Mouse (Mus musculus) forebrain, embryonic 11.5 days (tissue): ENCODE data around the gene Jpt1. TPM values are rescaled to one million over a fixed set of nuclear protein-coding genes. Genes with fewer than 3 reads are reported as not detected.
A peak's percentile ranks its signal among the peaks of the same experiment; 100 is the strongest.

Source experiments
- ATAC-seq: fragments of 200-750 bp; cut with Nextera tagmentation; replicated peaks from 2 replicates; pipeline ENCODE4 v1.8.0; 2017; ENCODE audit warnings: moderate TSS enrichment; ENCODE audit not compliant: low FRiP score
- DNase-seq: peaks from one replicate; pipeline ENCODE4 v3.0.0-alpha.2; 2017; ENCODE audit warnings: low spot score
- H3K27ac ChIP-seq: fragments of 300-500 bp; sonication (generic); 2 replicates; pipeline ENCODE4 v1.5.1; 2014; ENCODE audit warnings: low read depth, low read length
- H3K27me3 ChIP-seq: fragments of 300-500 bp; sonication (generic); 2 replicates; pipeline ENCODE4 v1.6.1; 2014; ENCODE audit warnings: mild to moderate bottlenecking, low read length, mixed read lengths; ENCODE audit not compliant: control insufficient read depth, insufficient read depth
- H3K36me3 ChIP-seq: fragments of 300-500 bp; sonication (generic); 2 replicates; pipeline ENCODE4 v1.6.1; 2014; ENCODE audit warnings: mild to moderate bottlenecking, low read length, moderate library complexity, mixed read lengths; ENCODE audit not compliant: control insufficient read depth, insufficient read depth
- H3K4me1 ChIP-seq: fragments of 300-500 bp; sonication (generic); replicated peaks from 2 replicates; pipeline ENCODE4 v1.6.1; 2014; ENCODE audit warnings: low read length, mixed read lengths; ENCODE audit not compliant: control insufficient read depth, insufficient read depth
- H3K4me2 ChIP-seq: fragments of 300-500 bp; sonication (generic); 2 replicates; pipeline ENCODE4 v1.6.1; 2014; ENCODE audit warnings: low read depth, mild to moderate bottlenecking, low read length, moderate library complexity, mixed read lengths; ENCODE audit not compliant: severe bottlenecking
- H3K4me3 ChIP-seq: fragments of 300-500 bp; sonication (generic); 2 replicates; pipeline ENCODE4 v1.5.1; 2014; ENCODE audit warnings: low read depth, low read length
- H3K9ac ChIP-seq: fragments of 300-500 bp; sonication (generic); 2 replicates; pipeline ENCODE4 v1.6.1; 2014; ENCODE audit warnings: low read length
- H3K9me3 ChIP-seq: fragments of 300-500 bp; sonication (generic); 2 replicates; pipeline ENCODE4 v1.6.1; 2016; ENCODE audit warnings: low read length, mixed read lengths; ENCODE audit not compliant: control insufficient read depth
- WGBS: fragments of 180-500 bp; shearing (Covaris S2); extraction: QIAGEN DNeasy Blood & Tissue Kit; methylation state at CpG from one replicate; pipeline ENCODE4 v1.1.7; 2014; 5-methylcytosine and 5-hydroxymethylcytosine counted together
- polyA plus RNA-seq: library from polyadenylated mRNA; unstranded; fragments of >200 nt; fragmentation: Nextera tagmentation; extraction: Ambion mirVana; gene quantifications from 2 replicates; pipeline ENCODE4 v1.2.1, GENCODE M21; 2014

Gene Jpt1
- polyA plus RNA-seq, 1 experiment from 2014 or later = 961 TPM

- no peak overlapping the region for H3K4me3 ChIP-seq
- no peaks in the 10 kb centered on the region for H3K36me3 ChIP-seq
- DNase-seq (no peak), ATAC-seq (no peak)
- H3K9me3 ChIP-seq = no peaks in the 10 kb centered on the region
- no peak overlapping the region for H3K9ac ChIP-seq
- H3K4me1 ChIP-seq = 0 out of 2 replicates have a peak, but pooled peaks cover 2% of the 10 kb centered on the region
- WGBS = 85% methylated on average over 5 of the region's 5 CpGs
- no peak overlapping the region for H3K4me2 ChIP-seq
- H3K27ac ChIP-seq = no peak overlapping the region
- H3K27me3 ChIP-seq = no peaks in the 10 kb centered on the region
Measured at GRCm38 (mm10) chr11:115516942-115517341, 2.8 kb upstream of the Jpt1 start.

- H3K4me2 ChIP-seq = no peak overlapping the region
- no peak overlapping the region for H3K9ac ChIP-seq
- H3K27ac ChIP-seq = no peak overlapping the region
- WGBS = 75% methylated on average over 6 of the region's 6 CpGs
- peaks cover 17% of the 10 kb centered on the region for H3K4me1 ChIP-seq
- ATAC-seq (no peak), DNase-seq (no peak)
- no peak overlapping the region for H3K4me3 ChIP-seq
- H3K36me3 ChIP-seq = no peaks in the 10 kb centered on the region
- no peaks in the 10 kb centered on the region for H3K9me3 ChIP-seq
- no peaks in the 10 kb centered on the region for H3K27me3 ChIP-seq
Measured at GRCm38 (mm10) chr11:115515021-115515420, 834 bp upstream of the Jpt1 start.

DNA sequence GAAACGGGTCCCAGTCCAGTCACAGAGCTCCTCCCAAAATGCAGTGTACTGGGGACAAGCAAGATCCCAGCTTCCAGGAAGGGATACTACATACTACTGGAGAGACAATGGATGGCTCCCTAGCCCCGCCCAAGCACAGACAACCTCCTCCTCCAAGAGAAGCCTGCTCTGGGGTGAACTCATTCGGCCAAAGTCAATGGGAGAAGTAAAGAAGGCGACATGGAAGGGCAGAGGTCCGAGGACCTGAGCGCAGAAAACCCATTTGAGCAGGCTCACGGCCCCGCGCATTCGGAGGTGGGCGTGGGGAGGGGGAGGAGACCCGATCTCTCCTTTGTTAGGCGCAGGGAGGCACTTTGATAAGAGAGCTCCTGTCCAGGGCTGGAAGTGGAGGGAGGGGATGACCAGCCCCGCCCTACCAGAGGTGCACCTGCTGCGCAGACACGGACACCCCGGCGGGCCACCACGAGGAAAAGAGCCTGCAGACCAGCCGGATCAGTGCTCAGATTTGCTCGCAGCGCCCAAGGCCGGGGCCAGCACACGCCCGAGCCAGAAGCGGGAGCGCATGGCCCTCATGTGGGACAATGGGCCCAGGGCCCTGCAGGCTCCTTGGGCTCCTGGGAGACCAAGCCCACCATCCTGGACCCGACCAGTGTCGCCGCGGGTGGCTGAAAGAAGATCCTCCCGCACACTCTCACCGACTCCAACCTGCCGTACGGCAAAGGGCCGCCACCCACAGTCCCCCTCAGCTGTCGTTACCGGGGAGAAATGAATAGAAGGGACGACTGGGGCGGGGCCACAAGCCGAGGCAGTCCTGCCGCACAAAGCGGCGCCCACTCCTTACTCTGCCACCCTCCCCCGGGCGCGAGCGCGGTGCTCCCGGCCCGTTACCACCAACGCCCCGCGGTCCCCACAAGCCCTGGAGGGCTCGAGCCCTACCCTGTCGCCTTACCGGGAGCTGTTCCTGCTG lies 633 bp downstream of the Jpt1 start:
- Histone ChIP-seq H3K27ac (peak overlapping the region; percentile 81), H3K27me3 (no peaks in the 10 kb centered on the region), H3K4me2 (peak overlapping the region; percentile 87), H3K4me1 (peaks cover 18% of the 10 kb centered on the region), H3K9me3 (no peaks in the 10 kb centered on the region), H3K4me3 (peak overlapping the region; percentile 99), H3K36me3 (no peaks in the 10 kb centered on the region), H3K9ac (peak overlapping the region; percentile 96)
- ATAC-seq (peak; percentile 60), DNase-seq (peak; percentile 82)
- under 1% methylated on average over 57 of the region's 57 CpGs for WGBS

GRCm38 (mm10) chr11:115512407-115513183 lies 1.6 kb downstream of the Jpt1 start:
- peak overlapping the region; percentile 96 for H3K9ac ChIP-seq
- H3K4me1 ChIP-seq = peaks cover 24% of the 10 kb centered on the region
- H3K36me3 ChIP-seq = no peaks in the 10 kb centered on the region
- DNase-seq (no peak), ATAC-seq (no peak)
- H3K27ac ChIP-seq = peak overlapping the region; percentile 81; the same call in 1 of the 2 replicates
- H3K9me3 ChIP-seq = no peaks in the 10 kb centered on the region
- H3K4me2 ChIP-seq = peak overlapping the region; percentile 87
- no peaks in the 10 kb centered on the region for H3K27me3 ChIP-seq
- peak overlapping the region; percentile 99 for H3K4me3 ChIP-seq
- 19% methylated on average over 8 of the region's 8 CpGs for WGBS

DNA sequence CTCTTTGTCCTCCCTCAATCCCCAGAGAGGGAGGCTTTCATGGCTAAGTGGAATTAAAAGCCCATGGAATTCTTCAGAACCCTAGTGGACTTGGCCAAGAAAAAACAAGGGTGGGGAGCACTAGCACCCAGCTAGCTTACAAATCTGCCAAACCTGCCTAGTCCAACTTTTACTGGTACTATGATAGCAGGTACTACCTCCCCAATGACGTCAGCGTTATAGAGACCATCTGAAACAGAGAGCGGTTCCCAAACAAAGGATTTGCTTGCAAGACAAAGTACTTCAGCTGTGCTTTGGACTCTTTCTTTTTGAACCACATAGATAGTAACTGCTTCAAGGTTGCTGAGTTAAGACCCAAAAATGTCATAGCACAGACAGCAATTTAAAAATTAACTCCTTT lies 2.2 kb downstream of the Jpt1 start:
- no peaks in the 10 kb centered on the region for H3K9me3 ChIP-seq
- H3K27me3 ChIP-seq = no peaks in the 10 kb centered on the region
- peak overlapping the region; percentile 99 for H3K4me3 ChIP-seq
- DNase-seq (no peak), ATAC-seq (no peak)
- WGBS = 44% methylated on average over 3 of the region's 3 CpGs
- peak overlapping the region; percentile 96 for H3K9ac ChIP-seq
- peak overlapping the region; percentile 87 for H3K4me2 ChIP-seq
- no peak overlapping the region for H3K27ac ChIP-seq
- H3K4me1 ChIP-seq = peaks cover 24% of the 10 kb centered on the region
- H3K36me3 ChIP-seq = no peaks in the 10 kb centered on the region

GRCm38 (mm10) chr11:115511121-115511520 lies 3.1 kb downstream of the Jpt1 start:
- no peak overlapping the region for H3K27ac ChIP-seq
- H3K4me2 ChIP-seq = peak overlapping the region; percentile 87
- H3K27me3 ChIP-seq = no peaks in the 10 kb centered on the region
- peak overlapping the region; percentile 96; the same call in 1 of the 2 replicates for H3K9ac ChIP-seq
- H3K9me3 ChIP-seq = no peaks in the 10 kb centered on the region
- peak overlapping the region; percentile 99 for H3K4me3 ChIP-seq
- 69% methylated on average over 2 of the region's 2 CpGs for WGBS
- peaks cover 26% of the 10 kb centered on the region for H3K4me1 ChIP-seq
- no peak for DNase-seq
- H3K36me3 ChIP-seq = no peaks in the 10 kb centered on the region
- no peak for ATAC-seq

- ATAC-seq = no peak
- 59% methylated on average over 5 of the region's 5 CpGs for WGBS
- Histone ChIP-seq H3K9ac (no peak overlapping the region), H3K4me3 (peak overlapping the region; percentile 99; the same call in 1 of the 2 replicates), H3K27me3 (no peaks in the 10 kb centered on the region), H3K4me2 (peak overlapping the region; percentile 87), H3K4me1 (peaks cover 26% of the 10 kb centered on the region), H3K36me3 (no peaks in the 10 kb centered on the region), H3K9me3 (no peaks in the 10 kb centered on the region), H3K27ac (0 out of 2 replicates have a peak overlapping the region, but pooled peaks have one; percentile 32)
- DNase-seq = no peak
Measured at GRCm38 (mm10) chr11:115510507-115510888, 3.7 kb downstream of the Jpt1 start.

- Histone ChIP-seq H3K4me1 (peaks cover 26% of the 10 kb centered on the region), H3K9ac (no peak overlapping the region), H3K4me2 (peak overlapping the region; percentile 87), H3K27ac (0 out of 2 replicates have a peak overlapping the region, but pooled peaks have one; percentile 32), H3K36me3 (no peaks in the 10 kb centered on the region), H3K4me3 (no peak overlapping the region), H3K27me3 (no peaks in the 10 kb centered on the region), H3K9me3 (no peaks in the 10 kb centered on the region)
- DNase-seq (no peak), ATAC-seq (no peak)
- 41% methylated on average over 6 of the region's 6 CpGs for WGBS
Measured at GRCm38 (mm10) chr11:115509773-115510506, 4.2 kb downstream of the Jpt1 start.
